Mouse (Mus musculus) myocyte (in vitro differentiated cells): ENCODE results near the gene Nova1.

Experiments
- MAX ChIP-seq: IDR thresholded peaks from one replicate; pipeline ENCODE4 v1.6.1; 2011; ENCODE audit warnings: low read depth, mild to moderate bottlenecking, control low read depth
- POLR2A ChIP-seq: IDR thresholded peaks from one replicate; pipeline ENCODE4 v1.6.1; 2011; ENCODE audit warnings: low read depth, mild to moderate bottlenecking, control low read depth, moderate library complexity; ENCODE audit not compliant: insufficient read length
- POLR2AphosphoS2 ChIP-seq: IDR thresholded peaks from one replicate; pipeline ENCODE4 v1.6.1; 2011; ENCODE audit warnings: low read depth, control low read depth; ENCODE audit not compliant: insufficient read length
- USF1 ChIP-seq: IDR thresholded peaks from one replicate; pipeline ENCODE4 v1.6.1; 2011; ENCODE audit warnings: low read depth, mild to moderate bottlenecking, control low read depth, moderate library complexity

- TF ChIP-seq POLR2A (no peak), USF1 (no peak), POLR2AphosphoS2 (no peak), MAX (no peak)
Observed at GRCm38 (mm10) chr12:46818021-46818855, 491 bp downstream of the Nova1 start.
